Mouse (Mus musculus): ENCODE measurements around the gene Ndrg3. TPM values are rescaled to one million over a fixed set of nuclear protein-coding genes. Genes with fewer than 3 reads are reported as not detected.
"Not testable (repeated sequence)": the region's sequence is repeated elsewhere in the genome, so short reads cannot be mapped to it uniquely, and the experiment has no call there.

Ndrg3 gene
- polyA plus RNA-seq, 1 experiment, result 29.1 TPM

DNA sequence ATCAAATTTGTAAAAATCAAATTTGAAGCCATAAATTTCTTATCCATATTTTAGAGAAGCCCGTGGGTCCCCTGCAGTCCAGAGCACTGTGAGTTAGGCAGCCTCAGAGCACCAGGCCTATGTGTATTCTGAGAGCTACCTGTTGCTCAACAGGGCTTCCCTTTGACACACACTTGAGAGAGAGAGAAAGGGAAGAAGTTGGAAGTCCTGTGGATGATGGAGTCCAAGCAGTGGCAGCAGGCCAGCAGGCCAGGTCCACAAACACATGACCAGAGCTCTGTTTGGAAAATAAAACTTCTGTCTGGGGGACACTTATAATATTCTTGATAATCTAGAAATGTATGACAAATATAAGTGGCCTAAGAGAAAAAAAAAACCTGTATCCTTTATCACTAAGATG, 58.4 kb downstream of the Ndrg3 start:
- Histone ChIP-seq H3K79me2 (ENCODE audit: control insufficient read depth, insufficient read depth) (no peaks in the 10 kb centered on the region), H3K4me3 (ENCODE audit: insufficient read depth, poor library complexity, severe bottlenecking) (no peak overlapping the region), H3K79me3 (ENCODE audit: low read depth) (no peaks in the 10 kb centered on the region), H3K36me3 (ENCODE audit: control insufficient read depth, insufficient read depth) (no peaks in the 10 kb centered on the region), H3K27me3 (ENCODE audit: control insufficient read depth, insufficient read depth, insufficient read length) (no peaks in the 10 kb centered on the region), H3ac (ENCODE audit: control insufficient read depth, insufficient read length, low read depth) (no peak overlapping the region)
- no peak for TF ChIP-seq USF1 (IDR thresholded peaks at IDR 0.05; ENCODE audit: low read depth)
- no peak for TF ChIP-seq MAX (IDR thresholded peaks at IDR 0.05)
- TF ChIP-seq CEBPB (IDR thresholded peaks at IDR 0.05; ENCODE audit: low read depth), result no peak
- TF ChIP-seq MYOG (IDR thresholded peaks at IDR 0.05; ENCODE audit: control insufficient read depth, extremely low read depth, insufficient read length), result no peak
- no peak for TF ChIP-seq MYOD1 (IDR thresholded peaks at IDR 0.05; ENCODE audit: control insufficient read depth, insufficient read length, low read depth)
- TF ChIP-seq FOSL1 (IDR thresholded peaks at IDR 0.05; ENCODE audit: insufficient read depth, low read length, poor library complexity, severe bottlenecking), result no peak
- no peak for TF ChIP-seq CTCF (IDR thresholded peaks at IDR 0.05; ENCODE audit: control insufficient read depth, insufficient read depth, insufficient read length)

- H3K79me3 ChIP-seq (ENCODE audit: low read depth), result no peaks in the 10 kb centered on the region
- H3K27me3 ChIP-seq (ENCODE audit: control insufficient read depth, insufficient read depth, insufficient read length), result no peaks in the 10 kb centered on the region
- H3ac ChIP-seq (ENCODE audit: control insufficient read depth, insufficient read length, low read depth), result no peak overlapping the region
- TF ChIP-seq CTCF (IDR thresholded peaks at IDR 0.05; ENCODE audit: control insufficient read depth, insufficient read depth, insufficient read length) (no peak), MAX (IDR thresholded peaks at IDR 0.05) (no peak), MYOD1 (IDR thresholded peaks at IDR 0.05; ENCODE audit: control insufficient read depth, insufficient read length, low read depth) (no peak), MYOG (IDR thresholded peaks at IDR 0.05; ENCODE audit: control insufficient read depth, extremely low read depth, insufficient read length) (no peak), CEBPB (IDR thresholded peaks at IDR 0.05; ENCODE audit: low read depth) (no peak), FOSL1 (IDR thresholded peaks at IDR 0.05; ENCODE audit: insufficient read depth, low read length, poor library complexity, severe bottlenecking) (no peak), USF1 (IDR thresholded peaks at IDR 0.05; ENCODE audit: low read depth) (no peak)
- H3K79me2 ChIP-seq (ENCODE audit: control insufficient read depth, insufficient read depth), result no peaks in the 10 kb centered on the region
- H3K4me3 ChIP-seq (ENCODE audit: insufficient read depth, poor library complexity, severe bottlenecking), result no peak overlapping the region
- H3K36me3 ChIP-seq (ENCODE audit: control insufficient read depth, insufficient read depth), result no peaks in the 10 kb centered on the region
These were observed 60.4 kb downstream of the Ndrg3 start for GRCm38 (mm10) chr2:156931421-156931820.

GRCm38 (mm10) chr2:156930549-156930948, 61.3 kb downstream of the Ndrg3 start:
- H3K36me3 ChIP-seq (ENCODE audit: control insufficient read depth, insufficient read depth), result no peaks in the 10 kb centered on the region
- no peak overlapping the region for H3K4me3 ChIP-seq (ENCODE audit: insufficient read depth, poor library complexity, severe bottlenecking)
- H3K79me3 ChIP-seq (ENCODE audit: low read depth), result no peaks in the 10 kb centered on the region
- no peaks in the 10 kb centered on the region for H3K79me2 ChIP-seq (ENCODE audit: control insufficient read depth, insufficient read depth)
- H3K27me3 ChIP-seq (ENCODE audit: control insufficient read depth, insufficient read depth, insufficient read length), result no peaks in the 10 kb centered on the region
- TF ChIP-seq MAX (IDR thresholded peaks at IDR 0.05) (no peak), MYOG (IDR thresholded peaks at IDR 0.05; ENCODE audit: control insufficient read depth, extremely low read depth, insufficient read length) (no peak), MYOD1 (IDR thresholded peaks at IDR 0.05; ENCODE audit: control insufficient read depth, insufficient read length, low read depth) (no peak), USF1 (IDR thresholded peaks at IDR 0.05; ENCODE audit: low read depth) (no peak), FOSL1 (IDR thresholded peaks at IDR 0.05; ENCODE audit: insufficient read depth, low read length, poor library complexity, severe bottlenecking) (no peak), CTCF (IDR thresholded peaks at IDR 0.05; ENCODE audit: control insufficient read depth, insufficient read depth, insufficient read length) (no peak), CEBPB (IDR thresholded peaks at IDR 0.05; ENCODE audit: low read depth) (no peak)
- no peak overlapping the region for H3ac ChIP-seq (ENCODE audit: control insufficient read depth, insufficient read length, low read depth)

DNA sequence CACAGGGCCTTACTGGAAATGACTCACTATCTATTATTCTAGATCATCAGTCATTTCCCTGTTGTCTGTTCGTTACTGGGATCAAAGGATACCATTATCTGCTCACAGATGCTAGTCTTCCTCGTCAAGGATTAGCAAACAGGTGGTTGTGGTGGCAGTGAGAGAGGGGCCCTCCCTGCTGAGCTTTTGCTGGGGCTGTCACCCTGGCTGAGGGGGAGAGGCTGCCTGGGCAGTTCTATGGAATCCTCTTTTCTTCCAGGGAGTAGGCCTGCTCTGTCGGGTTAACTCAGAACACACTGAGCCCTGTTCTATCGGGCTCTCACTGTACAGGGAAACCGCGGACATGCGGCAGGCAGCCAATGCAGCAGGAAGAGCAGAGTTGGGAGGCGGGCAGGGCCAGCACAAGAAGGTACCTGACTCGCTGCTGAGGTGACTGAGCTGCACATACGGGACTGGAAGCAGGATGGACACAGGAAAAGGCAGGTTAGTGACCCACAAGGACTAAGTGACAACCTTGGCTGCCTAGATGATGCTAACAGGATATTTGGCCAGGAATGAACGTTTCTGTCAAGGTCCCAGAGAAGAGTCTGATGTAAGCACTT, 62.2 kb downstream of the Ndrg3 start:
- Histone ChIP-seq H3K27me3 (ENCODE audit: control insufficient read depth, insufficient read depth, insufficient read length) (no peaks in the 10 kb centered on the region), H3K4me3 (ENCODE audit: insufficient read depth, poor library complexity, severe bottlenecking) (no peak overlapping the region), H3ac (ENCODE audit: control insufficient read depth, insufficient read length, low read depth) (no peak overlapping the region), H3K79me2 (ENCODE audit: control insufficient read depth, insufficient read depth) (no peaks in the 10 kb centered on the region), H3K36me3 (ENCODE audit: control insufficient read depth, insufficient read depth) (no peaks in the 10 kb centered on the region), H3K79me3 (ENCODE audit: low read depth) (no peaks in the 10 kb centered on the region)
- TF ChIP-seq MYOD1 (IDR thresholded peaks at IDR 0.05; ENCODE audit: control insufficient read depth, insufficient read length, low read depth) (no peak), CTCF (IDR thresholded peaks at IDR 0.05; ENCODE audit: control insufficient read depth, insufficient read depth, insufficient read length) (no peak), CEBPB (IDR thresholded peaks at IDR 0.05; ENCODE audit: low read depth) (no peak)

DNA sequence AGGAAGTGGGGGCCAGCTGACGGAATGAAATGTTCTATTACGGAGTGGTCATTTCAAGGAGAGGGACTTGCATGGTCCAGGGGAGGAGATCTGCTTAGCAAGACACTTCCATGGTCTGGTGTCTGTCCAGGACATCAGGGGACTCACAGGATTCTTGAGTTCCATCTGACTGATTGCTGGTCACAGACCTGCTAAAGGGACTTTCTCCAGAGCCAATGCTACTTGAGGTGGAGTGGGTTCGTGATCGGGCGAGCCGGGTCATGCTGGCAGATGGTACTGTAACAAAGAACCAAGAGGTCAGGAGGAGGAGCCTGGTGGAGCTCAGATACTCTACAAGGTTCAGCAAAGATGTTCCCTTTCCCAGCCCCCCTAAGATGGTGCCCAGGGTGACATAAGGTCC, 63.2 kb downstream of the Ndrg3 start:
- no peaks in the 10 kb centered on the region for H3K36me3 ChIP-seq (ENCODE audit: control insufficient read depth, insufficient read depth)
- no peak for TF ChIP-seq FOSL1 (IDR thresholded peaks at IDR 0.05; ENCODE audit: insufficient read depth, low read length, poor library complexity, severe bottlenecking)
- TF ChIP-seq MYOD1 (IDR thresholded peaks at IDR 0.05; ENCODE audit: control insufficient read depth, insufficient read length, low read depth), result no peak
- TF ChIP-seq MAX (IDR thresholded peaks at IDR 0.05), result no peak
- TF ChIP-seq CEBPB (IDR thresholded peaks at IDR 0.05; ENCODE audit: low read depth), result no peak
- no peak for TF ChIP-seq USF1 (IDR thresholded peaks at IDR 0.05; ENCODE audit: low read depth)
- no peak for TF ChIP-seq CTCF (IDR thresholded peaks at IDR 0.05; ENCODE audit: control insufficient read depth, insufficient read depth, insufficient read length)
- no peaks in the 10 kb centered on the region for H3K79me2 ChIP-seq (ENCODE audit: control insufficient read depth, insufficient read depth)
- H3K4me3 ChIP-seq (ENCODE audit: insufficient read depth, poor library complexity, severe bottlenecking), result no peak overlapping the region
- H3K27me3 ChIP-seq (ENCODE audit: control insufficient read depth, insufficient read depth, insufficient read length), result no peaks in the 10 kb centered on the region
- H3K79me3 ChIP-seq (ENCODE audit: low read depth), result no peaks in the 10 kb centered on the region
- H3ac ChIP-seq (ENCODE audit: control insufficient read depth, insufficient read length, low read depth), result no peak overlapping the region

DNA sequence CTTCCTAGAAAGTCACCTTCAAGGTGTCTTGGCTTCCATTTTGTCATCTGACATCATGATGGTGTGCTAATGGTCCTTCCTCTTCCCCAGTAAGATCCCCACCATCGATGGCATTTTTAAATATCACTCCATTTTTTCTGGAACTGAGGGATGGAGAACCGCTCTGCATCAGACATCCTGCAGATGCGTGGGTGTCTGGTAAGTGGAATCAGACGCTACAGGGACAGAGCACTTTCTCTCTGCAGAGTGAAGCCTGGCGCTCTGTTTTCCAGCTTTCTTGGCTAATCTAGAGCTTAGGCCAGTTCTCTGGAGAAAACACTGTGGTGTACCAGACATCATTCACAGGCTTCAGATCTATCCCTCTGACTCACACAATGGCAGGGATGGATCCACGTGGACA, 64.2 kb downstream of the Ndrg3 start:
- no peaks in the 10 kb centered on the region for H3K79me2 ChIP-seq (ENCODE audit: control insufficient read depth, insufficient read depth)
- H3K79me3 ChIP-seq (ENCODE audit: low read depth), result no peaks in the 10 kb centered on the region
- TF ChIP-seq MYOD1 (IDR thresholded peaks at IDR 0.05; ENCODE audit: control insufficient read depth, insufficient read length, low read depth) (no peak), MYOG (IDR thresholded peaks at IDR 0.05; ENCODE audit: control insufficient read depth, extremely low read depth, insufficient read length) (no peak), FOSL1 (IDR thresholded peaks at IDR 0.05; ENCODE audit: insufficient read depth, low read length, poor library complexity, severe bottlenecking) (no peak), CTCF (IDR thresholded peaks at IDR 0.05; ENCODE audit: control insufficient read depth, insufficient read depth, insufficient read length) (no peak), MAX (IDR thresholded peaks at IDR 0.05) (no peak), CEBPB (IDR thresholded peaks at IDR 0.05; ENCODE audit: low read depth) (no peak), USF1 (IDR thresholded peaks at IDR 0.05; ENCODE audit: low read depth) (no peak)
- no peaks in the 10 kb centered on the region for H3K36me3 ChIP-seq (ENCODE audit: control insufficient read depth, insufficient read depth)
- H3ac ChIP-seq (ENCODE audit: control insufficient read depth, insufficient read length, low read depth), result no peak overlapping the region
- no peak overlapping the region for H3K4me3 ChIP-seq (ENCODE audit: insufficient read depth, poor library complexity, severe bottlenecking)
- H3K27me3 ChIP-seq (ENCODE audit: control insufficient read depth, insufficient read depth, insufficient read length), result no peaks in the 10 kb centered on the region

GRCm38 (mm10) chr2:156925611-156926010, 66.2 kb downstream of the Ndrg3 start:
- H3K79me2 ChIP-seq (ENCODE audit: control insufficient read depth, insufficient read depth); H3K4me3 ChIP-seq (ENCODE audit: insufficient read depth, poor library complexity, severe bottlenecking); H3ac ChIP-seq (ENCODE audit: control insufficient read depth, insufficient read length, low read depth); H3K79me3 ChIP-seq (ENCODE audit: low read depth); H3K36me3 ChIP-seq (ENCODE audit: control insufficient read depth, insufficient read depth); H3K27me3 ChIP-seq (ENCODE audit: control insufficient read depth, insufficient read depth, insufficient read length): not testable (repeated sequence)

- H3K79me2 ChIP-seq (ENCODE audit: control insufficient read depth, insufficient read depth); H3K4me3 ChIP-seq (ENCODE audit: insufficient read depth, poor library complexity, severe bottlenecking); H3ac ChIP-seq (ENCODE audit: control insufficient read depth, insufficient read length, low read depth); H3K79me3 ChIP-seq (ENCODE audit: low read depth); H3K36me3 ChIP-seq (ENCODE audit: control insufficient read depth, insufficient read depth); H3K27me3 ChIP-seq (ENCODE audit: control insufficient read depth, insufficient read depth, insufficient read length): not testable (repeated sequence)
These were observed 66.8 kb downstream of the Ndrg3 start for GRCm38 (mm10) chr2:156925075-156925474.
